Comparison of ENCODE assay signal across 7 mouse cellular contexts in the genomic region with DNA sequence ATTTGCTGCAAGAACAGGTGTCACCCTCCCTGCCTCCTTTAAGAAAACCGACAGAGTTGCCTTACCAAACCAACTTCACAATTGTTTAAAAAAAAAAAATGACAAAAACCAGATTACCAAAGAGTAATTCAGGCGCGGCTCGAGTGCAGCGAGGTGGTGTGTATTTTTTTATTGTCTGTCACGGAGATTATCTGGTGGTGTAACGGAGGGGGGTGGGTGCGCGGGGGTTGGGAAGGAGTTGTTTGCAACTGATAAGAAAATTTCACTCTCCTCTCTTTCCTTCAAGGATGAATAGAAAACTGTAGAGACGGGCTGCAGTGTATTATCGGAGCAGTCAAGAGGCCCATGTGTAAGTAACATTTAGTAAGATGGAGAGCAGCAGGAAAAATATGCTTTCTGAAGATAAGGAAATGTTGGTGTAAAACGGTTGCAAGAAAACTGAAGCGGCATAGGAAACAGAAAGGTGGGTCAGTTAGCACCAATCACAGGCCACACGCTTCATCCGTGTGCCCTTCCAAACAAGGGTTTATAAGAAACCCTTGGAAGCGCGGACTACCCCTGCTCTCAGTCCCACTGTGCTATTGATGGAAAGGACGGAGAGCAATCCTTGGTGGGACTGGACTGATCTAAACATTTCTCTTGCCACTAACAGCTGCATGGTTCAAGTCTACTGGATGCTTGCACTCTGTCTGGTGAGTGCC. TPM values are rescaled to one million over a fixed set of nuclear protein-coding genes. Genes with fewer than 3 reads are reported as not detected.
DNase-seq lines count a peak whose midpoint lies in the region; ATAC-seq and TF ChIP-seq lines count a peak whose summit lies in the region.

No protein-coding gene starts in this region.

- no peaks in the 10 kb centered on the region for H3K4me1 ChIP-seq in lung, postnatal 0 days (ENCODE audit: insufficient read depth, low read depth, low read length)
- peaks cover 9% of the 10 kb centered on the region; the same call in 1 of the 2 replicates for H3K4me1 ChIP-seq in forebrain, embryonic 15.5 days
- H3K4me1 ChIP-seq in liver, embryonic 14.5 days (replicated peaks; ENCODE audit: control insufficient read depth in 2 of 2, insufficient read depth in 2 of 2, low read length in 1 of 2), result peaks cover 29 to 36% of the 10 kb centered on the region in 2 experiments
- H3K4me1 ChIP-seq in stomach, postnatal 0 days (replicated peaks; ENCODE audit: control insufficient read depth, insufficient read depth), result no peaks in the 10 kb centered on the region
- no peaks in the 10 kb centered on the region for H3K4me1 ChIP-seq in kidney, embryonic 14.5 days (ENCODE audit: control insufficient read depth, insufficient read depth, low read length)

- TF ChIP-seq EP300 in lung, postnatal 0 days (IDR thresholded peaks at IDR 0.05), result no peak
- TF ChIP-seq EP300 in liver, embryonic 14.5 days (IDR thresholded peaks at IDR 0.05; ENCODE audit: low read depth), result peak; percentile 99
- no peak for TF ChIP-seq EP300 in stomach, postnatal 0 days (optimal IDR thresholded peaks at IDR 0.05)

- H3K27me3 ChIP-seq in lung, postnatal 0 days (replicated peaks; ENCODE audit: insufficient read depth, low read length), result no peaks in the 10 kb centered on the region
- H3K27me3 ChIP-seq in forebrain, embryonic 15.5 days, result no peaks in the 10 kb centered on the region
- no peaks in the 10 kb centered on the region for H3K27me3 ChIP-seq in liver, embryonic 14.5 days (ENCODE audit: control insufficient read depth, insufficient read depth, low read length)
- no peaks in the 10 kb centered on the region for H3K27me3 ChIP-seq in stomach, postnatal 0 days (ENCODE audit: control insufficient read depth, insufficient read depth, low read length)
- H3K27me3 ChIP-seq in kidney, embryonic 14.5 days (ENCODE audit: control insufficient read depth, insufficient read depth, low read length), result no peaks in the 10 kb centered on the region

- ATAC-seq in lung, postnatal 0 days, result no peak
- no peak for ATAC-seq in forebrain, embryonic 15.5 days (replicated peaks)
- peak; percentile 95 for ATAC-seq in liver, embryonic 14.5 days (ENCODE audit: insufficient read depth)
- no peak for ATAC-seq in stomach, postnatal 0 days (ENCODE audit: low FRiP score, low TSS enrichment)
- ATAC-seq in kidney, embryonic 14.5 days (ENCODE audit: low FRiP score, low TSS enrichment), result no peak

- WGBS in lung, postnatal 0 days, result 11% methylated on average over 18 of the region's 18 CpGs
- WGBS in forebrain, embryonic 15.5 days, result 40% methylated on average over 18 of the region's 18 CpGs
- WGBS in liver, embryonic 14.5 days (ENCODE audit: insufficient replicate concordance), result 2% methylated on average over 18 of the region's 18 CpGs
- WGBS in stomach, postnatal 0 days, result 26% methylated on average over 18 of the region's 18 CpGs
- 60% methylated on average over 18 of the region's 18 CpGs for WGBS in kidney, embryonic 14.5 days

- DNase-seq in lung, postnatal 0 days (ENCODE audit: low spot score), result no peak
- no peak for DNase-seq in lung, postnatal 36 days
- DNase-seq in liver, embryonic 14.5 days (ENCODE audit: low read depth in 3 of 3, low spot score in 3 of 3), result peak; percentile 89 to 93 (median 91)
- no peak for DNase-seq in stomach, postnatal 0 days (ENCODE audit: low spot score)
- DNase-seq in gastrocnemius, adult 8-10 months (ENCODE audit: low spot score in 2 of 2), result no peak

- no peaks in the 10 kb centered on the region for H3K9me3 ChIP-seq in lung, postnatal 0 days (ENCODE audit: low read length)
- H3K9me3 ChIP-seq in forebrain, embryonic 15.5 days, result no peaks in the 10 kb centered on the region
- no peaks in the 10 kb centered on the region for H3K9me3 ChIP-seq in liver, embryonic 14.5 days (ENCODE audit: control insufficient read depth, low read length)
- no peaks in the 10 kb centered on the region for H3K9me3 ChIP-seq in stomach, postnatal 0 days (ENCODE audit: control insufficient read depth, low read length)
- H3K9me3 ChIP-seq in kidney, embryonic 14.5 days (ENCODE audit: control insufficient read depth, low read length), result no peaks in the 10 kb centered on the region

- H3K4me3 ChIP-seq in lung, postnatal 0 days (ENCODE audit: low read depth, low read length), result peak overlapping the region; percentile 19; the same call in 1 of the 2 replicates
- H3K4me3 ChIP-seq in forebrain, embryonic 15.5 days, result no peak overlapping the region
- H3K4me3 ChIP-seq in liver, embryonic 14.5 days (ENCODE audit: insufficient read depth in 1 of 2, low read depth in 2 of 2, low read length in 2 of 2), result peak overlapping the region; percentile 67 to 73
- 0 out of 2 replicates have a peak overlapping the region, but pooled peaks have one; percentile 8 for H3K4me3 ChIP-seq in stomach, postnatal 0 days (ENCODE audit: low read depth, low read length)
- H3K4me3 ChIP-seq in kidney, embryonic 14.5 days (ENCODE audit: low read length), result no peak overlapping the region

- H3K27ac ChIP-seq in lung, postnatal 0 days (ENCODE audit: low read length), result no peak overlapping the region
- 0 out of 2 replicates have a peak overlapping the region, but pooled peaks have one; percentile 15 for H3K27ac ChIP-seq in forebrain, embryonic 15.5 days (replicated peaks)
- peak overlapping the region; percentile 99 for H3K27ac ChIP-seq in liver, embryonic 14.5 days
- peak overlapping the region; percentile 24 for H3K27ac ChIP-seq in stomach, postnatal 0 days (replicated peaks)
- no peak overlapping the region for H3K27ac ChIP-seq in kidney, embryonic 14.5 days (ENCODE audit: low read depth, low read length)

- no peak overlapping the region for H3K9ac ChIP-seq in lung, postnatal 0 days (replicated peaks; ENCODE audit: low read depth)
- no peak overlapping the region for H3K9ac ChIP-seq in forebrain, embryonic 15.5 days (replicated peaks)
- peak overlapping the region; percentile 89 for H3K9ac ChIP-seq in liver, embryonic 14.5 days (replicated peaks)
- no peak overlapping the region for H3K9ac ChIP-seq in stomach, postnatal 0 days (ENCODE audit: low read length)
- no peak overlapping the region for H3K9ac ChIP-seq in kidney, embryonic 14.5 days (ENCODE audit: low read depth, low read length)

- no peak for TF ChIP-seq CTCF in lung, postnatal 0 days (IDR thresholded peaks at IDR 0.05)
- no peak for TF ChIP-seq CTCF in liver, embryonic 14.5 days (IDR thresholded peaks at IDR 0.05; ENCODE audit: low read depth)
- no peak for TF ChIP-seq CTCF in stomach, postnatal 0 days (IDR thresholded peaks at IDR 0.05; ENCODE audit: low read depth)

- H3K36me3 ChIP-seq in lung, postnatal 0 days (ENCODE audit: insufficient read depth, low read length), result no peaks in the 10 kb centered on the region
- H3K36me3 ChIP-seq in forebrain, embryonic 15.5 days, result no peaks in the 10 kb centered on the region
- no peaks in the 10 kb centered on the region for H3K36me3 ChIP-seq in liver, embryonic 14.5 days (replicated peaks; ENCODE audit: control insufficient read depth, insufficient read depth, low read depth)
- H3K36me3 ChIP-seq in stomach, postnatal 0 days (ENCODE audit: control insufficient read depth, insufficient read depth, low read length), result no peaks in the 10 kb centered on the region
- no peaks in the 10 kb centered on the region for H3K36me3 ChIP-seq in kidney, embryonic 14.5 days (ENCODE audit: control insufficient read depth, insufficient read depth, low read length)

- H3K4me2 ChIP-seq in lung, postnatal 0 days (replicated peaks; ENCODE audit: low read depth, low read length), result peak overlapping the region; percentile 44
- H3K4me2 ChIP-seq in forebrain, embryonic 15.5 days (replicated peaks), result peak overlapping the region; percentile 19; the same call in 1 of the 2 replicates
- peak overlapping the region; percentile 83 for H3K4me2 ChIP-seq in liver, embryonic 14.5 days (ENCODE audit: low read depth)
- H3K4me2 ChIP-seq in stomach, postnatal 0 days (replicated peaks; ENCODE audit: low read depth), result peak overlapping the region; percentile 17; the same call in 1 of the 2 replicates
- H3K4me2 ChIP-seq in kidney, embryonic 14.5 days (replicated peaks; ENCODE audit: low read depth, low read length), result no peak overlapping the region

RNA-seq across cellular contexts. Expression of a gene that starts 17.2 kb away (rescaled TPM):
- polyA plus RNA-seq in lung, postnatal 0 days (2015; fragmentation: Nextera tagmentation; extraction: Ambion mirVana), result 12.6 and 15.1 TPM in 2 replicates
- polyA plus RNA-seq in forebrain, embryonic 15.5 days (2015; fragmentation: Nextera tagmentation; extraction: Ambion mirVana), result 50.2 and 57.3 TPM in 2 replicates
- polyA plus RNA-seq in liver, embryonic 14.5 days (2012; rRNA removed), result 7.2 and 10.5 TPM in 2 replicates
- 12.9 and 15.1 TPM in 2 replicates for polyA plus RNA-seq in liver, embryonic 14.5 days (2014; fragmentation: Nextera tagmentation; extraction: Ambion mirVana)
- 8.2 and 8.6 TPM in 2 replicates for polyA plus RNA-seq in stomach, postnatal 0 days (2015; fragmentation: Nextera tagmentation; extraction: Ambion mirVana)
- 1 to 10 TPM; 3.3 to 6.1 (median 4.2) TPM for total RNA-seq in gastrocnemius, adult 8-10 months (2022)
- polyA plus RNA-seq in kidney, embryonic 14.5 days (2014; fragmentation: Nextera tagmentation; extraction: Ambion mirVana), result 17.0 and 24.8 TPM in 2 replicates

Comparison
In these comparisons a context has a peak if more than half of its experiments do, and no peak if none do; other contexts are left out.
1. DNase-seq: peak in liver, embryonic 14.5 days (3 of 3); none in lung, postnatal 0 days (single experiment), lung, postnatal 36 days (single experiment), stomach, postnatal 0 days (single experiment) and gastrocnemius, adult 8-10 months (0 of 2).
2. H3K27ac ChIP-seq: peak in forebrain, embryonic 15.5 days (single experiment), liver, embryonic 14.5 days (single experiment) and stomach, postnatal 0 days (single experiment); none in lung, postnatal 0 days (single experiment) and kidney, embryonic 14.5 days (single experiment).
3. H3K4me3 ChIP-seq: peak in lung, postnatal 0 days (single experiment), liver, embryonic 14.5 days (2 of 2) and stomach, postnatal 0 days (single experiment); none in forebrain, embryonic 15.5 days (single experiment) and kidney, embryonic 14.5 days (single experiment).